Mouse (Mus musculus): ENCODE measurements at regions not wholly inside any gene's neighbourhood (a gene's known extent, or its start where the extent isn't known, plus 50 kb on each side); places are given as distances from the start of the nearest gene placed in this dataset.

GRCm38 (mm10) chrX:97434327-97434726, 57.3 kb upstream of the Eda2r start:
- TF ChIP-seq CTCF (conservative IDR thresholded peaks at IDR 0.05): peak; percentile 70
- no peak for DNase-seq (ENCODE audit: low spot score in 2 of 2)
- Histone ChIP-seq H3K4me3 (no peak overlapping the region), H3K27ac (no peak overlapping the region)

- Histone ChIP-seq H3K27ac (peak overlapping the region; percentile 82; the same call in 1 of the 2 replicates), H3K4me3 (peak overlapping the region; percentile 58)
- peak; percentile 81 for TF ChIP-seq CTCF (conservative IDR thresholded peaks at IDR 0.05)
- DNase-seq (ENCODE audit: low spot score in 2 of 2): peak; percentile 29 to 48
Observed at GRCm38 (mm10) chrX:97431391-97431803, 54.4 kb upstream of the Eda2r start.
